Mouse (Mus musculus): Measurements from ENCODE around the gene Gm42906.

Gene Gm42906

GRCm38 (mm10) chr5:151105054-151105971, 322.6 kb downstream of the Gm42906 start:
- DNase-seq = no peak

GRCm38 (mm10) chr5:151104354-151105053, 323.5 kb downstream of the Gm42906 start:
- no peak for DNase-seq

GRCm38 (mm10) chr5:151103284-151103683, 324.7 kb downstream of the Gm42906 start:
- no peak for DNase-seq

- no peak for DNase-seq
These were observed 325.7 kb downstream of the Gm42906 start for GRCm38 (mm10) chr5:151102262-151102661.

GRCm38 (mm10) chr5:151096012-151096411, 332.0 kb downstream of the Gm42906 start:
- DNase-seq = no peak

GRCm38 (mm10) chr5:151092886-151093665, 334.9 kb downstream of the Gm42906 start:
- DNase-seq = no peak

GRCm38 (mm10) chr5:151090996-151091395, 337.0 kb downstream of the Gm42906 start:
- DNase-seq = no peak

GRCm38 (mm10) chr5:151089201-151089600, 338.8 kb downstream of the Gm42906 start:
- DNase-seq = no peak

GRCm38 (mm10) chr5:151086425-151087202, 341.3 kb downstream of the Gm42906 start:
- peak in 1 of 2 experiments; percentile 10 for DNase-seq

GRCm38 (mm10) chr5:151085749-151086148, 342.2 kb downstream of the Gm42906 start:
- DNase-seq = no peak

- no peak for DNase-seq
These were observed 347.7 kb downstream of the Gm42906 start for GRCm38 (mm10) chr5:151080276-151080675.

- DNase-seq = no peak
These were observed 350.0 kb downstream of the Gm42906 start for GRCm38 (mm10) chr5:151077953-151078352.

GRCm38 (mm10) chr5:151076917-151077316, 351.0 kb downstream of the Gm42906 start:
- no peak for DNase-seq

GRCm38 (mm10) chr5:151074282-151074681, 353.7 kb downstream of the Gm42906 start:
- no peak for DNase-seq

GRCm38 (mm10) chr5:151071430-151071829, 356.5 kb downstream of the Gm42906 start:
- DNase-seq = no peak

GRCm38 (mm10) chr5:151070896-151071295, 357.1 kb downstream of the Gm42906 start:
- DNase-seq = no peak

- no peak for DNase-seq
These were observed 358.4 kb downstream of the Gm42906 start for GRCm38 (mm10) chr5:151069569-151069968.

- DNase-seq = no peak
These were observed 361.9 kb downstream of the Gm42906 start for GRCm38 (mm10) chr5:151066016-151066415.

- DNase-seq = no peak
These were observed 362.7 kb downstream of the Gm42906 start for GRCm38 (mm10) chr5:151065228-151065627.

- no peak for DNase-seq
These were observed 366.0 kb downstream of the Gm42906 start for GRCm38 (mm10) chr5:151061942-151062341.

- DNase-seq = peak; percentile 25 to 32
These were observed 367.5 kb downstream of the Gm42906 start for GRCm38 (mm10) chr5:151060476-151060875.

- no peak for DNase-seq
These were observed 368.2 kb downstream of the Gm42906 start for GRCm38 (mm10) chr5:151059772-151060171.

Data from cerebellum, postnatal 14 days (tissue).